Mouse (Mus musculus) macrophage (primary cell): ENCODE measurements around the gene Txn1. TPM values are rescaled to one million over a fixed set of nuclear protein-coding genes. Genes with fewer than 3 reads are reported as not detected.

ENCODE experiments used
- H3K27ac ChIP-seq: fragments of 350-480 bp; formaldehyde crosslinking; 2 replicates; pipeline ENCODE4 v1.9.0; 2021
- H3K36me3 ChIP-seq: fragments of 350-480 bp; formaldehyde crosslinking; 2 replicates; pipeline ENCODE4 v1.9.0; 2021; ENCODE audit errors: inconsistent target
- H3K4me3 ChIP-seq: fragments of 350-480 bp; formaldehyde crosslinking; 2 replicates; pipeline ENCODE4 v1.9.0; 2021; ENCODE audit errors: inconsistent target
- H3K79me2 ChIP-seq: fragments of 350-480 bp; formaldehyde crosslinking; 2 replicates; pipeline ENCODE4 v1.9.0; 2021; ENCODE audit errors: inconsistent target
- WGBS: methylation state at CpG from one replicate; pipeline ENCODE4 v1.1.7; 2026; ENCODE audit warnings: inconsistent platforms; ENCODE audit not compliant: missing documents; 5-methylcytosine and 5-hydroxymethylcytosine counted together
- polyA plus RNA-seq: library from polyadenylated mRNA; stranded (reverse); fragments of 250-400 nt; gene quantifications from 3 replicates; pipeline ENCODE4 v1.2.4, GENCODE M21; 2018; ENCODE audit warnings: inconsistent platforms

Txn1 gene
- polyA plus RNA-seq, 1 experiment from 2014 or later, result 110 TPM

DNA sequence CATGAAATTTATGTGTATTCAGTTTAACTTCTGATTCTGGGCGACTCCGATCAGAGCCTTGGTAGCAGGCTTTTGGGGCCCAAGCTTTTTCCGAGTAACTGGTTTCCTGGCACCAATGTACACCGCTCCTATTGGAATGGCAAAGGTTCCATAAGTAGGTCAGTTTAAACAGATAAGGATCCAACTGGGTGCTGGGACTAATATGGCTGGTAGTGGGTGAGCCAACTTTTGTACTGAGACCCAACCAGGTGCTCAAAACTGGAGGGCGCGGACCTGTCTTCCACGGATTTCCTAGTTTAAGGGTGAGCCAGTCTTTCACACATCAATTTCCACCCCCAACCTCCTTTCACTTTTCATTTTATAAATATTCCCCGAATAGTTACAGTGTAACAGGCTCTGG is 1.2 kb downstream of the Txn1 start:
- H3K4me3 ChIP-seq, result peak overlapping the region; percentile 90
- peaks cover 20% of the 10 kb centered on the region for H3K36me3 ChIP-seq
- H3K27ac ChIP-seq, result peak overlapping the region; percentile 73
- peaks cover 60% of the 10 kb centered on the region for H3K79me2 ChIP-seq
- WGBS, result 75% methylated on average over 8 of the region's 8 CpGs

DNA sequence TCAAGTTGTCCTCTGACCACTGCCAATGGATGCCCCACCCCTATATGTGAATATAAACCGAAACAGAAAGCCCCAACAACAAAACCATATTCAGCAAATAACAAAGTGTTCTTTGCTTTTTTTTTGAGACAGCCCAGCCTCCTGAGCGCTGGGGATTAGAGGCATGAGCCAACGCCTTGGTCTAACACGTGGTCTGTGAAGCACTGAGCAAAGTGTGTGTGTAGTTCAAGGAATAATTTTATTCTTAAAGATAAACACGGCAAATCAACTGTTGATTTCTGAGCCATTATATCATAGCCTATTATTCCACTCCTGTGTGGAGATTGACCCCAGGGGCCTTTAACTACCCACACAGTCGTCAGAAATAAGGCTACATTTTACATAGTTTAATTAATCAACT is 1.6 kb downstream of the Txn1 start:
- H3K36me3 ChIP-seq, result peaks cover 24% of the 10 kb centered on the region
- H3K4me3 ChIP-seq, result peak overlapping the region; percentile 90
- H3K79me2 ChIP-seq, result peaks cover 64% of the 10 kb centered on the region
- WGBS, result 78% methylated on average over 6 of the region's 6 CpGs
- H3K27ac ChIP-seq, result peak overlapping the region; percentile 73; the same call in 1 of the 2 replicates

DNA sequence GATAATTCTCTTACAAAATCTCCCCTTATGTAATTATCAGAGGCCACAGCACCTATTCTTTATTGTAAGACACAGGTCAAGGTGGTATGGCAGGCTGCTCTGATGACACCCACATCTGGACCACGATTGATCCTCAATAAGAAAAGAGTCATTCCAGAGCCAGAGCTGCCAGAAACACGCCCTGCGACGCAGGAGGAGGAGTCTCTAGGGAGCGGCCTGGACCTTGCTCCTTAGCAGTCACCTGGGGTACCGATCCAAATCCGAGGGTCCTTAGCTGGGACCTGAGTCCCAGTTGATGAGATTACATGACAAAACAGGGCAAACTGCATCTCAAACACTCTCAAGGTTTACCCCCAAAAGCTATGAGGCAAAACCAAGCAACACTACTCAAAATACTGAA is 2.4 kb downstream of the Txn1 start:
- no peak overlapping the region for H3K4me3 ChIP-seq
- 92% methylated on average over 7 of the region's 7 CpGs for WGBS
- H3K79me2 ChIP-seq, result peaks cover 72% of the 10 kb centered on the region
- H3K27ac ChIP-seq, result no peak overlapping the region
- peaks cover 32% of the 10 kb centered on the region for H3K36me3 ChIP-seq

DNA sequence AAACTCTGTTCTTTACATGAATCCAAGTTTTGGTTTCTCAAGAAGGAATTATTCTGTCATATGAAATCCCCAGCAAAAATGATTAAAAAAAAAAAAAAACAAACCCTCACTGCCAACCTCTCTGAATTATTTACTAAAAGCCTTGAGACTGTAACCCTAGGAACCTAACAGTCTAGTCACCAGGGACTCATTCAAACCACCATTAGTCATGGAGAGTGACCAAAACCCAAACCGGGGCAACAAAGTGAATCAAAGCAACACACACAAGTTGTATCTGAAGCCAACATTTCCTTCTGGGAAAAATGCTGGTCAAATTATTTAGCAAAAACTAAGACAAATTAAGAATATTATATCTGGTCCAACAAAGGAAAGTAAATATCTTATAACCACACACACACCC is 3.3 kb downstream of the Txn1 start:
- WGBS, result 63% methylated on average over 1 of the region's 1 CpGs
- Histone ChIP-seq H3K79me2 (peaks cover 75% of the 10 kb centered on the region), H3K4me3 (no peak overlapping the region), H3K36me3 (peaks cover 37% of the 10 kb centered on the region), H3K27ac (no peak overlapping the region)

DNA sequence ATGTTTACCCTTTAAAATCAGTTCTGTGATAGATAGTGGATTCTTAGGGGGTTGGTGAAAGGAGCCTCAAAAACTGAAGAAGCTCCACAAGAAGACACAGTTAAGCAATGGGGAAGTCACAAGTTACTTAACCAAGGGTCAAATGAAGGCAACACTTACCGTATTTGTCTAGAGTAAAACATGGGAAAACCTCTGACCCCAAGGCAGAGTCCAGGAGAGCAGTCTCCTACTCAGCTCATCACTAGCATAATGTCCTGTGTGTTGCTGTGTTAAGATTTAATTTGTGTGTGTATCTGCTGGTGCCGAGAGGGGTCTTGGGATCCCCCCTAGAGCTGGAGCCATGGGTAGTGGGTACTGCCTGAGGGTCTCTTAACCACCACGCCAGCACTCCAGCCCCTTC is 3.8 kb downstream of the Txn1 start:
- H3K79me2 ChIP-seq, result peaks cover 75% of the 10 kb centered on the region
- H3K4me3 ChIP-seq, result no peak overlapping the region
- 67% methylated on average over 3 of the region's 3 CpGs for WGBS
- no peak overlapping the region for H3K27ac ChIP-seq
- H3K36me3 ChIP-seq, result peaks cover 37% of the 10 kb centered on the region

DNA sequence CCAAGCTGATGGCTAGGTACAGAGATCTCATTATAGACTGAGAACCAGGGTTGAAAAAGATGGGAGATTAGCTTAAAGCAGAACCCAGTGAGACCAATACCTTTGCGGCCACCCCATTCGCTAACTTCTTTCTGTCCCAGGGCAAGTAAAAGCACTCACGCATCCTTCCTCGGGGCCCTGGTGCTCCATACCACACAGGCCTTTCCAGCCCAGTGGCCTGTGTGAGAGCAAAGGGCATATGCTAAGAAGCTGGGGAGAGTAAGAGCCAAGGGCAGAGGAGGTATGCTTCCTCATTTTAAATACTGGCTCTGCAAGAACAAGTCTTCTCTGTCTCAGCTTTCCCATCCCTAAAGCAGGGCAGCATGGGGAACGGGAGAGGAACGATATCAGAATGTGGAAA is 6.3 kb downstream of the Txn1 start:
- Histone ChIP-seq H3K4me3 (no peak overlapping the region), H3K79me2 (peaks cover 63% of the 10 kb centered on the region), H3K36me3 (peaks cover 60% of the 10 kb centered on the region), H3K27ac (no peak overlapping the region)
- 96% methylated on average over 6 of the region's 6 CpGs for WGBS

DNA sequence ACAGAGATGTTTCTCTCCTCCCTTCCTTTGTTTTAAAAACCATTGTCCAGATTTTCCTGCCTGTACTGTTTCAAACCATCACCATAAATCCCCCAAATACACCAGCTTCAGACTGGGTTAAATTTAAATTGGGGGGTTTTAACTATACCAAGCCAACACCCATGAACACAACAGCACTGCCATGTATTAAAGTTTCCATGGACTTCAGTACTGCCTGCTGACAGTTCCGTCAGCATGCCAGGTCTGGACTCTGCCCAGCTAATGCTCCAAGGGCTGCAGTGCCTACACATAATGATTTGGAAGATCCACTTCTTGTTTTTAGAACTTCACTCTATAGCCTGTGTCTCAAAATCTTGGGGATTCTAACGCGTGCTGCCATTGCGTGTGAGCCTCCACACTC is 8.7 kb downstream of the Txn1 start:
- Histone ChIP-seq H3K4me3 (no peak overlapping the region), H3K36me3 (peaks cover 70% of the 10 kb centered on the region), H3K27ac (no peak overlapping the region), H3K79me2 (peaks cover 40% of the 10 kb centered on the region)
- 98% methylated on average over 4 of the region's 4 CpGs for WGBS

DNA sequence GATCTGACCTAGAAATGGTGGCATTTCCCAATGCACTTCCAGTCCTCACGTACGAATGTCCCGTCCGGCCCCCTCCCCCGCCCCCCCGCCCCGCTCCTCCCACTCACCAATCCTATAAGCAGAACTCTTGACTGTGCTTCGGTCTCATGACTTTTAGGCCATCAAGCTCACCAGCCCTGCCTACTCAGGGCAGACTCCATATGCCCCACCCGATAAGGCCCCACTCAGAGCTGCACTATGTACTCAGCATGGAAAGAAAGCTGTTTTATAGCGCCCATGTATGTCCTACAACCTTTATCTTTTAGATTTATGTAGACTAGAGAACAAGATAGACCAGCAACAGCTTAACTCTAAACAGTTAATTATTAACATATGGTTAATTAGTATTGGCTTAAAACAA is 9.2 kb downstream of the Txn1 start:
- Histone ChIP-seq H3K79me2 (peaks cover 35% of the 10 kb centered on the region), H3K4me3 (no peak overlapping the region), H3K27ac (no peak overlapping the region), H3K36me3 (peaks cover 70% of the 10 kb centered on the region)
- WGBS, result 92% methylated on average over 7 of the region's 10 CpGs

DNA sequence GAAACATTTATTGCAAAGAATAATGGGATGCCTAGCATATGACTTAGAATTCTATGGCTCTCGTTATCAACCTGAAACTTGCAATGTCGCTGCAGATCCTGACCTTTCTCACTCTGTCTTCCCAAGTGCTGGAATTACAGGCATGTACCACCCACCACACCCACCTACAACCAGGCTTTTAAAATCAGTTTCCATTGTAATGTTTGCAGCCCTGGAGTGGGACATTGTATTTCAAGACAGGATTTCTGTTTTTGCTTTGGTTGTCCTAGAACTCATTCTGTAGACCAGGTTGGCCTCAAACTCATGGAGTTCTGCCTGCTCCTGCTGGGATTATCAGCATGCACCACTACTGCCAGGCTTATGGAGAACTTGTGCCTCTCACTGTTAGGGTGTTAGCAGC is 13.3 kb downstream of the Txn1 start:
- no peak overlapping the region for H3K4me3 ChIP-seq
- no peak overlapping the region for H3K27ac ChIP-seq
- H3K36me3 ChIP-seq, result peaks cover 33% of the 10 kb centered on the region; the same call in 1 of the 2 replicates
- WGBS, result 100% methylated on average over 2 of the region's 2 CpGs
- H3K79me2 ChIP-seq, result no peaks in the 10 kb centered on the region; the same call in 1 of the 2 replicates

DNA sequence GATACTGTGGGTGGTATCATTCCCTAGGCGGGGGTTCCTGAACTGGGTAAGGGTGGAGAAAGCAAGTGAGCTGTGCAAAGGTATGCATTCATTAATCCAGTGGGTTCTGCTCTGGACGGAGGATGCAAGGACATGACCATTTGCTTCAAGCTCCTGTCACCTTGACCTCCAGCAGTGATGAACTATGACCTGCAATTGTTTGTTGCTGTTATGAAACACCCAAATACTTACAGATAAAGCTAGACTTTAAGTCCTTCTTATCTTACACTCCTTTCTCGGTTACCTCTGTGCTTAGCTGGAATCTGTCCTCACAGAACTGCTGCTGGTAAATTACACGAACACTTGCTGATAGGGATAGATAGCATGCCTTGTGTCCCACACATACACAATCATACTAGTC is 15.6 kb downstream of the Txn1 start:
- Histone ChIP-seq H3K79me2 (no peaks in the 10 kb centered on the region), H3K27ac (no peak overlapping the region), H3K4me3 (no peak overlapping the region), H3K36me3 (peaks cover 17% of the 10 kb centered on the region; the same call in 1 of the 2 replicates)
- WGBS, result 95% methylated on average over 4 of the region's 4 CpGs

DNA sequence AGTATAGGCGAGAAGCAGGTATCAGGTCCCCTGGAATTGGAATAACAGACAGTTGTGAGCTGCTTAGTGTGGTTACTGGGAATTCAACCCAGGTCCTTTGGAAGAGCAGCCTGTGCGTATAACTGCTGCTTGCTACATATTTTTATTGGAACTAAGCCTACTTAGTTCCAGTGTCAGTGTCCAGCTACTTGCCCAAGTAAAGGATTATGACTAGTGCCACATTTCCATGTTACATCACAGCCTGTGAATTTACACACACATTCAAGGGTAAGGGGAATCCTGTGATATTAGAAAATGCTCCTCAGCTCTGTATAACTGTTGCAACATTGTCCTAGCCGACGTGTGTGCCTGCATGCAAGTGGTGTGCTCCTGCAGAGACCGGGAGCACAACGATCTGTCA is 18.9 kb downstream of the Txn1 start:
- no peaks in the 10 kb centered on the region for H3K79me2 ChIP-seq
- no peaks in the 10 kb centered on the region for H3K36me3 ChIP-seq
- WGBS, result 96% methylated on average over 6 of the region's 6 CpGs
- H3K4me3 ChIP-seq, result no peak overlapping the region
- no peak overlapping the region for H3K27ac ChIP-seq

DNA sequence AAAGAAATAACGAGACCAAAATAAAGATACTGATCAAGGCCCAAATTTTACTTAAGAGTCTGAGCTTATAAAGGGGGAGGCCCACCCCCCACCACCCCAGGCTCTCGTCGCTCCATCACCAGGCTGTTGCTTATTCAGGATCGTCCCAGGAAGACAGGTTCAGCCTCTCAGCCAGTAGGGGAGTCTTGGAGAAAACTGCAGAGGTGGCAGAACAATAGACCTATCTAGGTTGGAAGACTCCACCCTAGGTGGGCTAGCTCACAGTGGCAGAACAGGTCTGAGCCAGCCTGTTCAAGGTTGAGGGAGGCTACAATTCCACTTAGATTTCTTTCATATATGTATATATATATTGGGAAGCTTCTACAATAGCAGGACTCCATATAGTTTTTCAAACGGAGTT is 22.0 kb downstream of the Txn1 start:
- Histone ChIP-seq H3K36me3 (no peaks in the 10 kb centered on the region), H3K79me2 (no peaks in the 10 kb centered on the region), H3K27ac (no peak overlapping the region), H3K4me3 (no peak overlapping the region)
- WGBS, result 85% methylated on average over 5 of the region's 5 CpGs

DNA sequence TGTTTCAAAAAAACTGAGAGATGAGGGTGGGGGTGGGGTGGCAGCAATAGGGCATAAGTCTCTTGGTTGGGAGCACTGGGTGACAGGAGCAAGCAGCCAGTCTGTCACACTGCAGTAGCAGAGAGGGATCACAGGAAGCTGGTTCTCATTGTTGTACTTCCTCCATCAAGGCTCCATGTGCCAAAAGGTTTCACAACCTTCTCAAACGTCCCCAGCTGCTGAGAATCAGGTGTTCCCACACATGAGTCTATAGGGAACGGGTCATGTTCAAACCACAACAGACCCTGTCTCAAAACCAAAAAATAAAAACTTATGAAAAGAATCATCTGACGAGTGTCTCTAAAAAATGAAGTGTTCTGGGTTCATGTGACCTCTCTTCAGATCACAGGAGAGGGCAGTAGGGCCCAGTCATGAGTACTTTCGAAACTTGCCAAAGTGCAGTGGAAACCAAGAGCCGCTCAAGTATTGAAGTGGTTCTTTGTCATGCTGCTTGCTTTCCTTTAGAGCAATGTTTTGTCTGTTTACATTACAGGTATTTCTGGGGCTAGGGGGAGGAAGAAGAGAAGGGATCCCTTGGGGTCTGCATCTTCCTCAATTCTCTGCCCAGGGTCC is 25.5 kb downstream of the Txn1 start:
- Histone ChIP-seq H3K36me3 (no peaks in the 10 kb centered on the region), H3K27ac (no peak overlapping the region), H3K4me3 (no peak overlapping the region), H3K79me2 (no peaks in the 10 kb centered on the region)
- 24% methylated on average over 5 of the region's 5 CpGs for WGBS

DNA sequence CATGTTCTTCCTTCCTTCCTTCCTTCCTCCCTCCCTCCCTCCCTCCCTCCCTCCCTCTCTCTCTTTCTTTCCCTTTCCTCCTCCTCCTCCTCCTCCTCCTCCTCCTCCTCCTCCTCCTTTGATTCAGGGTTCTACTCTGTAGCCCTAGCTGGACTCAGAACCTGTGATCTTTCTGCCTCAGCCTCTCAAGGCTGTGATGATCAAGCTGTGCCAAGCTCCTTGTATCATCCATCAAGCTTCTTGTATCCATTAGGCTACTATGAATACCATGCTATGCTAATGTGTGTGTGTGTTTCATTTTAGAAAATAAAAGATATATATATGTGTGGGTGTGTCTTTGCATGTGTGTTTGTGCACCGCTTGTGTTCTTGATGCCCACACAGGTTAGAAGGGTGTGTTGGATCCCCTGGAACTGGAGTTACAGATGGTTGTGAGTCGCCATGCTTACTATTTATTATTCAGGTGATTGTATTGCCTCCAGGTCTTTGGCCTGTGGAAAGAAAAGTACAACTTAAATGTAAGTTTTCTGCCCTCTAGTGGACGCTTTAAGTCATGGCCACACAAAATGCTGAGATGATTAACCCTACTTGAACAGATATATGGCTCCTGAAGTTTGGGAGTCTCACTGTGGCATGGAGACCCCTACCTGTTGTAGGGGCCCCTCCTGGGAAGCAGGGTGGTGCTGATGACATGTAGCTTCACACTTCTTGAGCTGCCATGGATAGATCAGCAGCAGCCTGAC is 28.6 kb downstream of the Txn1 start:
- Histone ChIP-seq H3K79me2 (no peaks in the 10 kb centered on the region), H3K4me3 (no peak overlapping the region), H3K27ac (no peak overlapping the region), H3K36me3 (no peaks in the 10 kb centered on the region)
- WGBS, result 35% methylated on average over 3 of the region's 3 CpGs

DNA sequence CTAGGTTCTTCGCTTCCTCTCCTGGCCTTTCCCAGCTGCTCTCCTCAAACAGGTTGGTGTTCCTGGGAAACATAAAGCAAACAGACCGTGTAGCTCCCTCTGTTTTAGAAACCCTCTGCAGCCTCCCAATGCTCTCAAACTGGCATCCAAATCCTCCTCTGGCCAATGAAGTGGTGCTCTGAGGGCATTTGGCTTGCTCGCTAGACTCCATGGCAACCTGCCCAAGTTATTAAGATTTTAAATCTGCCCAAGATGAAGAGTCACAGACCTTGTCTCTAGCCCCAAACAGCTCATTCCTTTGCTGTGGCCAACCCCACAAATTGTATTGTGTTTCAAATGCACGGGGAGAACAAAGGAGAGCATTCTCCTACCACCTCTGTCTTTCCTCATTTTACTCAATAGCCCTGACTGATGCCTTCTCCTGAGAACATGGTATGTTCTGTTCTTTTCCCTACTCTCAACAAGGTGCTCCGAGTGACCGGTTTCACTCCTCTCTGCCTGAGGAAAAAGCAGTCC is 31.6 kb downstream of the Txn1 start:
- 96% methylated on average over 6 of the region's 6 CpGs for WGBS
- Histone ChIP-seq H3K27ac (no peak overlapping the region), H3K79me2 (no peaks in the 10 kb centered on the region), H3K4me3 (no peak overlapping the region), H3K36me3 (no peaks in the 10 kb centered on the region)
